Mouse (Mus musculus): ENCODE data around the gene Ctnna3.
"Not testable (repeated sequence)": the region's sequence is repeated elsewhere in the genome, so short reads cannot be mapped to it uniquely, and the experiment has no call there.

Ctnna3 gene

GRCm38 (mm10) chr10:64571311-64571710, 1141.4 kb downstream of the Ctnna3 start:
- no peak for DNase-seq (ENCODE audit: low spot score in 2 of 2)

- no peak for DNase-seq (ENCODE audit: low spot score in 2 of 2)
Measured at GRCm38 (mm10) chr10:64588116-64588515, 1158.2 kb downstream of the Ctnna3 start.

- no peak for DNase-seq (ENCODE audit: low spot score in 2 of 2)
Measured at GRCm38 (mm10) chr10:64636760-64637159, 1206.9 kb downstream of the Ctnna3 start.

GRCm38 (mm10) chr10:64639061-64639460, 1209.2 kb downstream of the Ctnna3 start:
- DNase-seq (ENCODE audit: low spot score in 2 of 2), result no peak

- no peak for DNase-seq (ENCODE audit: low spot score in 2 of 2)
Measured at GRCm38 (mm10) chr10:64641093-64641492, 1211.2 kb downstream of the Ctnna3 start.

GRCm38 (mm10) chr10:64641576-64641975, 1211.7 kb downstream of the Ctnna3 start:
- no peak for DNase-seq (ENCODE audit: low spot score in 2 of 2)

GRCm38 (mm10) chr10:64643976-64644375, 1214.1 kb downstream of the Ctnna3 start:
- DNase-seq (ENCODE audit: low spot score in 2 of 2), result no peak

GRCm38 (mm10) chr10:64661190-64661589, 1231.3 kb downstream of the Ctnna3 start:
- no peak for DNase-seq (ENCODE audit: low spot score in 2 of 2)

- no peak for DNase-seq (ENCODE audit: low spot score in 2 of 2)
Measured at GRCm38 (mm10) chr10:64671469-64671868, 1241.6 kb downstream of the Ctnna3 start.

- no peak for DNase-seq (ENCODE audit: low spot score in 2 of 2)
Measured at GRCm38 (mm10) chr10:64675796-64676195, 1245.9 kb downstream of the Ctnna3 start.

- no peak for DNase-seq (ENCODE audit: low spot score in 2 of 2)
Measured at GRCm38 (mm10) chr10:64710017-64710416, 1280.1 kb downstream of the Ctnna3 start.

- no peak for DNase-seq (ENCODE audit: low spot score in 2 of 2)
Measured at GRCm38 (mm10) chr10:64718036-64718435, 1288.1 kb downstream of the Ctnna3 start.

- no peak for DNase-seq (ENCODE audit: low spot score in 2 of 2)
Measured at GRCm38 (mm10) chr10:64735692-64736091, 1305.8 kb downstream of the Ctnna3 start.

- DNase-seq (ENCODE audit: low spot score in 2 of 2), result no peak
Measured at GRCm38 (mm10) chr10:64736616-64737015, 1306.7 kb downstream of the Ctnna3 start.

GRCm38 (mm10) chr10:64741721-64742120, 1311.8 kb downstream of the Ctnna3 start:
- DNase-seq (ENCODE audit: low spot score in 2 of 2), result not testable (repeated sequence)

- not testable (repeated sequence) for DNase-seq (ENCODE audit: low spot score in 2 of 2)
Measured at GRCm38 (mm10) chr10:64744099-64744498, 1314.2 kb downstream of the Ctnna3 start.

- DNase-seq (ENCODE audit: low spot score in 2 of 2), result no peak
Measured at GRCm38 (mm10) chr10:64748651-64749050, 1318.8 kb downstream of the Ctnna3 start.

- no peak for DNase-seq (ENCODE audit: low spot score in 2 of 2)
Measured at GRCm38 (mm10) chr10:64750791-64751190, 1320.9 kb downstream of the Ctnna3 start.

- no peak for DNase-seq (ENCODE audit: low spot score in 2 of 2)
Measured at GRCm38 (mm10) chr10:64836315-64836714, 1406.4 kb downstream of the Ctnna3 start.

- DNase-seq (ENCODE audit: low spot score in 2 of 2), result no peak
Measured at GRCm38 (mm10) chr10:64861439-64861838, 1431.5 kb downstream of the Ctnna3 start.

GRCm38 (mm10) chr10:64870888-64871287, 1441.0 kb downstream of the Ctnna3 start:
- no peak for DNase-seq (ENCODE audit: low spot score in 2 of 2)

GRCm38 (mm10) chr10:64876506-64876905, 1446.6 kb downstream of the Ctnna3 start:
- DNase-seq (ENCODE audit: low spot score in 2 of 2), result no peak

GRCm38 (mm10) chr10:64879860-64880259, 1450.0 kb downstream of the Ctnna3 start:
- DNase-seq (ENCODE audit: low spot score in 2 of 2), result no peak

- no peak for DNase-seq (ENCODE audit: low spot score in 2 of 2)
Measured at GRCm38 (mm10) chr10:64886946-64887345, 1457.0 kb downstream of the Ctnna3 start.
